Mouse (Mus musculus): Measurements from ENCODE around the gene Ranbp3l.

The Ranbp3l gene

DNA sequence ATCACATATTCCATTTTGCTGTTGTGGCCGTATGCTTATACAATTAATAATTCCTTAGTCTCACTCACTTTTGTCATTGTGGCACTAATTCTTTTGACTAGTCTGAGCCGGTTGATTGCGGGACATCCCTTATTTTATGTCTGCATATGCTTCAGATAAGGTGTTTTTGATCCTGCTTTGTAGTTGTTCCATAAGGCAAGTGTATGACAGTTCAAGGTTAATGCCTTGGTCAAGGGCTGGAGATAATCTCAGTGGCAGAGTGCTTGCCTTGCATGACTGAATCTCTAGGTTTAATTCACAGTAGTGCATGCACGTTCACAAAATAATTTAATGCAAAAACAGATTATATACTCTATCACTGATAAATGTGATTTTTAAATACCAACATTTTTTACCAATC is 129.1 kb downstream of the Ranbp3l start:
- WGBS = 97% methylated on average over 4 of the region's 4 CpGs

DNA sequence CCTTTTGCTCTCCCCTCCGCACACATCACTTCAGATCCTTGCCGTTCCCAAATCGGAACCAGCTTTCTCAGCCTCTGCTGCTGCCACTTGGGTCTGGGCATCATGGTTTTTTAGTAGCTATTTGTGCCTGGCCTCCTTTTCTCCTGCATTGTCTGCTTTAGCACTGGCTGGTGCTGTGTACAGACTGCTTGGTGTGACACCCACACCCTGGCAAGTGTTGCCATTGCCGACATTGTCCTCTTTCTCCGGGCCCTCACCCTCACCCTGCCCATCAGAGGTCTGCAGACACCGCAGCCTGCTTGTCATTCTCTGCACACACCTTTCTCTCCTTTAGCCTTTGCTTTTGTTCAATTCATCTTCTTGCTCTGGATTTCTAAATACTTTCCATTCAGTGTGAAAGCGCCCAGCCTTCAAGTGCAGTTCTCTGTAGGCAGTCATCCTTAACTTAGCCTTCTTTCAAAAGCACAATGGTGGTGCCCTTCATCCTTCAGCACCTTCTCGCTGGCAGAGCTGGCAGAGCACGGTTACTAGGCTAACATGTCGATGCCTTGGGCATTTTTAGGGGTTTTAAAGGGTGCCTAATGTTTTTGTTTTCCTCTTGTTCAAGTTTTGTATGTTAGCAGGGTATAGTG is 132.8 kb downstream of the Ranbp3l start:
- WGBS = 61% methylated on average over 10 of the region's 10 CpGs

DNA sequence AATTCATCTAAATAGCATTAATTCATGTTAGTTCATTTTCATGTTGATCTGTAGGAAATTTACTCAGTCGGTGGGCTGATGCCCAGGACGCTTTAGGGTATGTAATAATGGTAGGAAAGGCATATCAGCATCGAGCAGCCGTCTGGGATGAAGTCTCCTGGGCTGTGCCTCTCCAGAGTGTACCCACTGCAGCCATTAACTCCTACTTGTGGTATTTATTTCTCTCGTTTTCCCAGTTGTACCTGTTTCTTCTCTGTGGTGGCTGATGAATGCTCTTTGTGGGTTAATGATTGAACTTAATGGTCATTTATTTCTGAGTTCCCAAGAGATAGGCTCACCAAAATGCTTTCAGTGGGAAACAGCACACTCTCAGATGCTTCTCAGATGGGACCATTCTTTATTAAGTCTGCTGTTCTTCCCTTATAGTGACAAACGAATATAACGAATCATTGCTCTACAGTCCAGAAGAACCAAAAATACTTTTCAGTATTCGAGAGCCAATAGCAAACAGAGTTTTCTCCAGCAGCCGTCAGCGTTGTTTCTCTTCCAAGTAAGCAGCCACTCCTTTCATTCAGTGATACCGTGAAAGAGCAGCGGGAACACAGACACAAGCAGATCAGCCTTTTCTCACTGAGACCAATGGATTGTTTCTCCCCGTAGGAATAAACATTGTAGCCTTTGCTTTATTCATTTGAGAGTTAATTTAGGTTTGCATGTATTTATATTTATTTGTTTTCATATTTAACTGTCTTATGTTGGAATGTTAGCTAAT is 138.7 kb downstream of the Ranbp3l start:
- WGBS = 71% methylated on average over 13 of the region's 13 CpGs

DNA sequence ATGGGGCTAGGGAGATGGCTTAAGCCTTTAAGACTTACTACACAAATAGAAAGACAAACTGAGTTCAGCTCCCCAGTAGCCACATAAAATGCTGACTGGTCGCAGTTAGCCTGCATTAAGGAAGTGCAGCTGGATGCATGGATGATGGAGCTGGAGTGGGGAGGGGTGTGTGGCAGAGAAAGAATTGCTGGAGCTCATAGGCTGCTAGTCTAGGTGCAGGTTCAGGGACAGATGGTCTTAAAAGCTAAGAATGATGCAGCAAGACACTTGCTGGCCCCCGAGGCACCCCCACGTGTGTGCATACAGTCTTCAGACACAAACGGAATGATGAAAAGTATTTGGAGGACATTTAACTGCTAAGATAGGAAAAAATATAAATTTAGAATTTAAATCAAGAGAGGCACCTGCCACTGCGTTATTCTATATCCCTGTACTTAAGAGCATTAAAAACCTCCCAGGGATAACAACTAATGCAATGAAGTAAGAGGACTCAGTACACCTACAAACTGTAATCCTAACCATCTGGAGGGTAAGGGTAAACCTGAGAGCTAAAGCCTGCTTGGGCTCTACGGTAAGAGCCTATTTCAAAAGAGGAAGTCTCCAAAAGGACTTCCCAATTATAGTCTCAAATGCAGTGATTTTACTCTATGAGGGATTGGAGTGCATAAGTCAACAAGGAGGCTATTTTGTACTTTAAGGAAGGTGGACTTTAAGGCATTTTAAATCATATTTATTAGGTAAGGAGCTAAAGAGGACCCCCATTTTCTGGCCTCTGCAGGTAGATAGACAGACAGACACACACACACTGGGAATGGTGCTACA is 143.0 kb downstream of the Ranbp3l start:
- 59% methylated on average over 6 of the region's 6 CpGs for WGBS

DNA sequence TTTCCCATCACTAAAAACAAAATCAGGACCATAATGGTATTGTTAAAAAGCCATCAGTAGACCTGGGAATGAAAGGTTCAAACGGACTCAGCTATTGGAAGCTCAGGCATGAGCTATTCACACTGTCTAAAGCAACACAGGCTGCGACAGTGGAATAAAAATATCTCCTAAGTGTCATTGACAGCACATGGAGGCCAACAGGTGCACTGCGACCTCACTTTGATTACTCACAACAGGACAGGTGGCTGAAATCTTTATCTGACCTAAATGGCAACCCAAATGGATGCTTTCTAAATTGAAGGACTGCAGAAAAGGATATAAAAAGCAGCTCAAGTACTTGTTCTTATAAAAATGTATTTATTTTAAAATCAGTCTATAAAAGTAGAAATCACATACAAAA is 143.9 kb downstream of the Ranbp3l start:
- WGBS = 81% methylated on average over 3 of the region's 3 CpGs

DNA sequence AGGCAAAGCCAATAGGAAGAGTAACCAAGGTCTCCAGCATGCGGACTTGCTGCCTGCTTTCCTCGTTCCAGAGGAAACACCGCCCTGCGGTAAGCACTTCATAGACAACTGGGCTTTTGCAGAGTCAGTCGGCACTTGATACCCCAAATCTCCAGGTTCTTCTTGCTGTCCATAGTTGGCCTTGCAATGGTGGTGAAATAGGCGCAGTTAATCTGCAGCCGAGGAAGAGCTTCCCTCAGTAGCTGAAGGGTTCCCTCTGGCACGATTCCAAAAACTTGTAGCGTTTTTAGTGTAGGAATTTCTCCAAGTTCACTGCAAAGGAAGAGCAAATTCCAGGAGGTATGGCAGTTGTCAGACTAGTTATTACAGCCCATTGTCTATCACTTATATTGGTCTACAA is 145.8 kb downstream of the Ranbp3l start:
- 68% methylated on average over 9 of the region's 9 CpGs for WGBS

DNA sequence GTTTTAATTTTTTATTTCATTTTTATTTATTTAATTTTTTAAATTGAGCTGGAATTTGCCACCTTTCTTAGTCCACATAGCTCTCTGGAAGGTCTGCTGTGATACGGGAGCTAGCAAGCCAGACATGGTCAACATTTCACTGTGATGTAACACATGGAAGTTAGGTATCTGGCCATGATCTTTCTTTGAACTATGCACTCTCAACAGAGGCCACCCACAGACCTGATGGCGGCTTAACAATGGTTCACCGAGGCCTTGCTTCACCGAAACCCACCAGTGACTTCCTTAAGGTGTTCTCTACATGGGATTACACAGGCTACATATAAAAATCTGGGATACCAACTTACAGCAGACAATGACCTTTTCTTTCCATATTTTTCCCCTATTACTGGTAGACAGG is 146.4 kb downstream of the Ranbp3l start:
- WGBS = 86% methylated on average over 4 of the region's 4 CpGs

DNA sequence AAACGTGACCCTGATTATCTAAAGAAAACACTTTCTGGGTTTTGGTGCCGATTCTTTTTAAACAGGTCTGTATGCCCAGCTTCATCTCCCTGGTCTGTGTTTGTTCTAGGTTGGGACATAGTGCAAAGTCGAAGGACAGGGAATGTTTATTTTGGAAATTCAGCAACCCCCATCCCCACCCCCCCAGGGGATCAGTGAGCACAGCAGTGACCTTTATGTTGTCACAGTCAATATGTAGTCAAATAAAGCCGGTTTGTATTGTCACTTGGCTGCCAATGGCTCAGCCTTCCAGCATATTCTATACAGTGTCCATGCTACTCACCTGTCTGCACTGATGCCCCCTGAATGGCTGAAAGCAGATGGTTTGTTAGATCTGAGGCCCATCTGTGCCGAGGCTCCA is 146.8 kb downstream of the Ranbp3l start:
- WGBS = 78% methylated on average over 5 of the region's 5 CpGs
